In the genomic region with DNA sequence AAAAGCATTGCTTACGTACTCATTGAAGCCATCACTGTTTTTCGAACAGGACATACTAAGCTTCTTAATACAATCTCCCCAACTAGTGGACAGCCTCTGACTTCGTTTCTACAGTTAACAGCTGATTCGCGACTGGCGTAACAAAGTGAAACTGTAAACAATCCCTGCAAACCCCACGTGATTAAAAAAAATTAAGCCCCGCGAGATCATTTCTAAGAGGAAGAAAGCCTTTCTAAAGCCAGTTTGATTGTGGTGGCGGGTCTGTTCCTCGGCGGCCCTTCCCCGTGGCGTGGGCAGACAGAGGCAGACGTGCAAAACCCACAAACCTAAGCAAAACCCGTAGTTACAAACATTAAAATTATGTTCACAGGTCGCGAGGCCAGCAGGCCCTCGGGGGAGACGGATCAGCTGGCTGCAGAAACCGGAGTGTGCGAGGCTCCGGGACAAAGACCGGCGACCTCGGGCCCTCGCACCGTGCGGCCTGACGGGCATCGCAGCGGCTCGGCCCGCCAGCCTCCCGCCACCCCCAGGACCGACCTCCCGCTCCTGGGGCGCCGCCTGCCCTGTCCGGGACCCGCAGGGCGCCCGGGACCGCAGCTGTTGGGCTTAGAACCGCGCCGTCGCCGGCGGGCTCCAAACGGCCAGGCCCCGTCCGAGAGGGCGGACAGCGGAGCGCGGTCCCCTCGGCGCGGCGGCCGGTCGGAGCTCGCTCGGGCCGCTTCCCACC, we compare ENCODE assay signal across 8 mouse cellular contexts. TPM values are rescaled to one million over a fixed set of nuclear protein-coding genes. Genes with fewer than 3 reads are reported as not detected.
DNase-seq lines count a peak whose midpoint lies in the region; ATAC-seq and TF ChIP-seq lines count a peak whose summit lies in the region.

No protein-coding gene starts in this region.

- no peak for DNase-seq in testis, postnatal 10 days (ENCODE audit: low spot score)
- DNase-seq in embryo, embryonic 11 days, result peak; percentile 66
- DNase-seq in gastrocnemius, postnatal 25 days, result peak; percentile 31
- DNase-seq in limb, embryonic 10.5 days (ENCODE audit: low spot score), result peak; percentile 77
- DNase-seq in midbrain, embryonic 11.5 days (ENCODE audit: low spot score, missing footprints), result peak; percentile 95

- no peaks in the 10 kb centered on the region for H3K9me3 ChIP-seq in intestine, embryonic 15.5 days
- no peaks in the 10 kb centered on the region for H3K9me3 ChIP-seq in limb, embryonic 10.5 days (replicated peaks)
- H3K9me3 ChIP-seq in midbrain, embryonic 11.5 days (ENCODE audit: control insufficient read depth, low read length), result peaks cover 3% of the 10 kb centered on the region; the same call in 1 of the 2 replicates

- TF ChIP-seq POLR2A in testis, adult 2 months (IDR thresholded peaks at IDR 0.05; ENCODE audit: control insufficient read depth, low read depth, low read length), result no peak; the same call in 1 of the 2 replicates
- peak; percentile 35; the same call in 1 of the 2 replicates for TF ChIP-seq POLR2A in small intestine, adult 2 months (IDR thresholded peaks at IDR 0.05; ENCODE audit: low read depth, low read length)

- peak overlapping the region; percentile 94 for H3K27ac ChIP-seq in testis, adult 2 months (ENCODE audit: control insufficient read depth, insufficient read depth, low read depth, low read length)
- peak overlapping the region; percentile 96 for H3K27ac ChIP-seq in intestine, embryonic 15.5 days
- peak overlapping the region; percentile 100 for H3K27ac ChIP-seq in limb, embryonic 10.5 days
- H3K27ac ChIP-seq in midbrain, embryonic 11.5 days (ENCODE audit: low read depth, low read length), result peak overlapping the region; percentile 98
- H3K27ac ChIP-seq in small intestine, adult 2 months (ENCODE audit: insufficient read depth, low read depth, low read length), result peak overlapping the region; percentile 90

- H3K27me3 ChIP-seq in testis, adult 2 months (ENCODE audit: control insufficient read depth, insufficient read depth, low read length), result no peaks in the 10 kb centered on the region
- H3K27me3 ChIP-seq in intestine, embryonic 15.5 days (replicated peaks), result no peaks in the 10 kb centered on the region
- no peaks in the 10 kb centered on the region for H3K27me3 ChIP-seq in limb, embryonic 10.5 days (ENCODE audit: low read depth, poor library complexity, severe bottlenecking)
- H3K27me3 ChIP-seq in midbrain, embryonic 11.5 days (ENCODE audit: control insufficient read depth, insufficient read depth, low read length), result no peaks in the 10 kb centered on the region
- H3K27me3 ChIP-seq in small intestine, adult 2 months (ENCODE audit: control insufficient read depth, insufficient read depth, low read length), result no peaks in the 10 kb centered on the region

- H3K9ac ChIP-seq in intestine, embryonic 15.5 days, result peak overlapping the region; percentile 100
- peak overlapping the region; percentile 100 for H3K9ac ChIP-seq in midbrain, embryonic 11.5 days (ENCODE audit: low read length)

- TF ChIP-seq CTCF in testis, adult 2 months (IDR thresholded peaks at IDR 0.05; ENCODE audit: control insufficient read depth, insufficient read depth, insufficient replicate concordance, low read depth, low read length), result no peak
- TF ChIP-seq CTCF in small intestine, adult 2 months (IDR thresholded peaks at IDR 0.05; ENCODE audit: extremely low read depth, insufficient read length, insufficient replicate concordance, low read depth, low read length), result no peak

- peak overlapping the region; percentile 58 for H3K4me2 ChIP-seq in intestine, embryonic 15.5 days (replicated peaks)
- peak overlapping the region; percentile 81 for H3K4me2 ChIP-seq in midbrain, embryonic 11.5 days

- peaks cover 6% of the 10 kb centered on the region for H3K4me1 ChIP-seq in testis, adult 2 months (ENCODE audit: control insufficient read depth, insufficient read depth, low read length)
- peaks cover 11% of the 10 kb centered on the region; the same call in 1 of the 2 replicates for H3K4me1 ChIP-seq in intestine, embryonic 15.5 days (replicated peaks)
- peaks cover 8% of the 10 kb centered on the region for H3K4me1 ChIP-seq in limb, embryonic 10.5 days
- H3K4me1 ChIP-seq in midbrain, embryonic 11.5 days (ENCODE audit: control insufficient read depth, insufficient read depth, low read length), result peaks cover 8% of the 10 kb centered on the region; the same call in 1 of the 2 replicates
- H3K4me1 ChIP-seq in small intestine, adult 2 months (ENCODE audit: control insufficient read depth, insufficient read depth, insufficient read length, low read length), result peaks cover 9% of the 10 kb centered on the region; the same call in 1 of the 2 replicates

- peak overlapping the region; percentile 95 for H3K4me3 ChIP-seq in testis, adult 2 months (ENCODE audit: control insufficient read depth, low read depth, low read length)
- peak overlapping the region; percentile 99 for H3K4me3 ChIP-seq in intestine, embryonic 15.5 days (replicated peaks)
- peak overlapping the region; percentile 99 for H3K4me3 ChIP-seq in limb, embryonic 10.5 days
- peak overlapping the region; percentile 100 for H3K4me3 ChIP-seq in midbrain, embryonic 11.5 days (ENCODE audit: low read depth, low read length)
- H3K4me3 ChIP-seq in small intestine, adult 2 months (ENCODE audit: low read depth, low read length), result peak overlapping the region; percentile 95

- no peaks in the 10 kb centered on the region; the same call in 1 of the 2 replicates for H3K36me3 ChIP-seq in testis, adult 2 months (ENCODE audit: control insufficient read depth, insufficient read depth, low read length)
- peaks cover 10% of the 10 kb centered on the region; the same call in 1 of the 2 replicates for H3K36me3 ChIP-seq in intestine, embryonic 15.5 days
- peaks cover 38% of the 10 kb centered on the region for H3K36me3 ChIP-seq in limb, embryonic 10.5 days
- peaks cover 17% of the 10 kb centered on the region for H3K36me3 ChIP-seq in midbrain, embryonic 11.5 days (ENCODE audit: control insufficient read depth, insufficient read depth, low read length)
- H3K36me3 ChIP-seq in small intestine, adult 2 months (ENCODE audit: control insufficient read depth, insufficient read depth, low read length), result no peaks in the 10 kb centered on the region

- ATAC-seq in intestine, embryonic 15.5 days, result peak; percentile 78
- no peak; the same call in 1 of the 2 replicates for ATAC-seq in midbrain, embryonic 11.5 days (ENCODE audit: low FRiP score)

- under 1% methylated on average over 66 of the region's 66 CpGs for WGBS in intestine, embryonic 15.5 days
- under 1% methylated on average over 66 of the region's 66 CpGs for WGBS in limb, embryonic 10.5 days
- WGBS in midbrain, embryonic 11.5 days, result 0% methylated on average over 53 of the region's 66 CpGs
- under 1% methylated on average over 65 of the region's 66 CpGs for WGBS in small intestine, adult 2 months

RNA-seq across cellular contexts. Expression of gene Tnpo1, which starts 0.5 kb away (rescaled TPM):
- 51.7 and 60.9 TPM in 2 replicates for polyA plus RNA-seq in testis, adult 2 months (2012; rRNA removed)
- 10 to 100 TPM; 33.5 to 33.8 TPM for total RNA-seq in gastrocnemius, postnatal 25 days (2021)
- 60.3 and 67.6 TPM in 2 replicates for polyA plus RNA-seq in intestine, embryonic 15.5 days (2015; fragmentation: Nextera tagmentation; extraction: Ambion mirVana)
- polyA plus RNA-seq in limb, embryonic 10.5 days (2016; fragmentation: Nextera tagmentation; extraction: Ambion mirVana), result 75.5 and 79.3 TPM in 2 replicates
- 63.1 and 70.5 TPM in 2 replicates for polyA plus RNA-seq in midbrain, embryonic 11.5 days (2014; fragmentation: Nextera tagmentation; extraction: Ambion mirVana)
- 5.2 and 10.7 TPM in 2 replicates for polyA plus RNA-seq in small intestine, adult 2 months (2012; rRNA removed)

RNA-seq across cellular contexts. Expression of gene 1700024P04Rik, which starts 58.7 kb away (rescaled TPM):
- 561 and 657 TPM in 2 replicates for polyA plus RNA-seq in testis, adult 2 months (2012; rRNA removed)
- not detected for total RNA-seq in gastrocnemius, postnatal 25 days (2021)
- polyA plus RNA-seq in intestine, embryonic 15.5 days (2015; fragmentation: Nextera tagmentation; extraction: Ambion mirVana), result not detected in 2 replicates
- not detected in 2 replicates for polyA plus RNA-seq in limb, embryonic 10.5 days (2016; fragmentation: Nextera tagmentation; extraction: Ambion mirVana)
- polyA plus RNA-seq in midbrain, embryonic 11.5 days (2014; fragmentation: Nextera tagmentation; extraction: Ambion mirVana), result not detected in 2 replicates
- not detected in 2 replicates for polyA plus RNA-seq in small intestine, adult 2 months (2012; rRNA removed)

Comparison
In these comparisons a context has a peak if more than half of its experiments do, and no peak if none do; other contexts are left out.
1. RNA of gene 1700024P04Rik, which starts 58.7 kb away (polyA plus RNA-seq): 561 to 657 TPM in testis, adult 2 months; not detected in intestine, embryonic 15.5 days, not detected in limb, embryonic 10.5 days, not detected in midbrain, embryonic 11.5 days and not detected in small intestine, adult 2 months; every median in the first group is over 100 times any median in the second.
2. Peak in every context shown above with its lines, with median percentiles within 50 percentile points of each other: H3K27ac ChIP-seq and H3K4me3 ChIP-seq.